ENCODE assay signal across 17 mouse cellular contexts in the genomic region with DNA sequence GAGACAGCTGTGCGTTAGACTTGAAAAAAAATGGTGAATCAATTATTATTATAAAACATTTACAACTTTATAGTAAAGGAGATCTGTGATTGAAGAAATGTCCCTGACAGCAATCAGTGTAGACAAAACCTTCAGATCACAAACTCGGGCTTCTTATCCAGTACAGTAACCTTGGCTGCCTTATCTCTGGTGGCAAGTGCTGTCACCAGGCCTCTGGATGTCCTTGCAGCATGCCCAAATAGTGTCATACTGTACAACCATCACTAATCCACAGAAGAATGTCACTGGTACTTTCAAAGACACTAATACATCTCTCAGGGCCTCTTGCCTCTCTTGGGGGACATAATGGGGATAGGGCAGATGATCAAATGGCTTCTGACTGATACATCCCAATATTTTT.
"Had no signal": no experiment of that assay in that cellular context is flagged by ENCODE, and none has a peak within 500 bp of the region (broad histone marks: within the 10 kb centered on the region; RNA-seq: fewer than 3 reads in every experiment).

No protein-coding gene starts in this region.

- H3K27me3 ChIP-seq: lung, embryonic 15.5 days; megakaryocyte, embryonic 14.5 days; midbrain, embryonic 13.5 days; midbrain, embryonic 15.5 days; neural tube, embryonic 12.5 days; stomach, embryonic 15.5 days had no signal

- H3K9ac ChIP-seq: lung, embryonic 15.5 days; midbrain, embryonic 13.5 days; midbrain, embryonic 15.5 days; neural tube, embryonic 12.5 days; stomach, embryonic 15.5 days had no signal

- H3K36me3 ChIP-seq: lung, embryonic 15.5 days; midbrain, embryonic 13.5 days; midbrain, embryonic 15.5 days; neural tube, embryonic 12.5 days; stomach, embryonic 15.5 days had no signal

- H3K27ac ChIP-seq: lung, embryonic 15.5 days; macrophage; midbrain, embryonic 13.5 days; midbrain, embryonic 15.5 days; neural tube, embryonic 12.5 days; stomach, embryonic 15.5 days; stomach, postnatal 0 days had no signal

- H3K4me2 ChIP-seq: lung, embryonic 15.5 days; midbrain, embryonic 11.5 days; midbrain, embryonic 13.5 days; midbrain, embryonic 15.5 days; neural tube, embryonic 12.5 days; stomach, embryonic 15.5 days had no signal

- DNase-seq: lung, adult 2 months; lung, postnatal 14 days; lung, postnatal 36 days; right cerebral cortex, postnatal 14 days; thymus, adult 2 months; thymus, postnatal 25 days; thymus, postnatal 4 days had no signal

- H3K4me3 ChIP-seq: lung, embryonic 15.5 days; megakaryocyte, embryonic 14.5 days; midbrain, embryonic 13.5 days; midbrain, embryonic 15.5 days; neural tube, embryonic 12.5 days; stomach, embryonic 15.5 days had no signal

- H3K4me1 ChIP-seq: midbrain, embryonic 13.5 days; midbrain, embryonic 15.5 days; neural tube, embryonic 12.5 days; stomach, embryonic 15.5 days had no signal

- H3K9me3 ChIP-seq: lung, embryonic 15.5 days; megakaryocyte, embryonic 14.5 days; midbrain, embryonic 13.5 days; midbrain, embryonic 15.5 days; neural tube, embryonic 12.5 days; stomach, embryonic 15.5 days had no signal

- ATAC-seq: lung, postnatal 0 days; midbrain, embryonic 13.5 days; midbrain, embryonic 15.5 days had no signal
